Mouse (Mus musculus) MEL (cell line): Measurements from ENCODE around the gene Kcnk2. TPM values are rescaled to one million over a fixed set of nuclear protein-coding genes. Genes with fewer than 3 reads are reported as not detected.

Experiments
- DNase-seq: peaks from one replicate; pipeline ENCODE4 v3.0.0; 2011; ENCODE audit warnings: low read depth, low spot score
- H3K27ac ChIP-seq: 2 replicates; pipeline ENCODE4 v1.5.1; 2012; ENCODE audit warnings: low read depth, mild to moderate bottlenecking, control low read depth, low read length, moderate library complexity; ENCODE audit not compliant: control insufficient read depth
- H3K27me3 ChIP-seq, 2 experiments: fragments of 150-350 bp in 1 of 2; sonication (generic) in 1 of 2; 2 replicates each; pipeline ENCODE4 v1.6.1; 2012; ENCODE audit warnings: low read length in 2 of 2, mild to moderate bottlenecking in 2 of 2, improper control_type of control experiment in 1 of 2, moderate library complexity in 1 of 2; ENCODE audit not compliant: insufficient read depth in 2 of 2, control insufficient read depth in 1 of 2
- H3K36me3 ChIP-seq, 2 experiments: 2 replicates each; pipeline ENCODE4 v1.6.1; 2012 to 2014; ENCODE audit warnings: low read length in 2 of 2, improper control_type of control experiment in 1 of 2, inconsistent platforms in 1 of 2, mild to moderate bottlenecking in 1 of 2; ENCODE audit not compliant: insufficient read depth in 2 of 2, control insufficient read depth in 1 of 2
- H3K4me1 ChIP-seq, 2 experiments: fragments of 150-350 bp in 1 of 2; sonication (generic) in 1 of 2; 2 replicates each; pipeline ENCODE4 v1.6.1; 2012; ENCODE audit warnings: low read length in 2 of 2, improper control_type of control experiment in 1 of 2, mild to moderate bottlenecking in 1 of 2; ENCODE audit not compliant: insufficient read depth in 2 of 2, control insufficient read depth in 1 of 2
- H3K4me3 ChIP-seq, 2 experiments: fragments of 150-350 bp in 1 of 2; sonication (generic) in 1 of 2; 2 replicates each; pipeline ENCODE4 v1.5.1; 2012; ENCODE audit warnings: low read depth in 2 of 2, low read length in 2 of 2, mild to moderate bottlenecking in 2 of 2, moderate library complexity in 2 of 2, control low read depth in 1 of 2, improper control_type of control experiment in 1 of 2; ENCODE audit not compliant: control insufficient read depth in 1 of 2, insufficient read depth in 1 of 2
- H3K79me2 ChIP-seq: 2 replicates; pipeline ENCODE4 v1.6.1; 2012; ENCODE audit warnings: mild to moderate bottlenecking, low read length, moderate library complexity; ENCODE audit not compliant: control insufficient read depth, poor library complexity, insufficient read depth
- H3K9ac ChIP-seq: 2 replicates; pipeline ENCODE4 v1.6.1; 2012; ENCODE audit warnings: low read depth, mild to moderate bottlenecking, control low read depth, low read length, moderate library complexity; ENCODE audit not compliant: control insufficient read depth, poor library complexity, severe bottlenecking
- H3K9me3 ChIP-seq: fragments of 150-350 bp; sonication (generic); replicated peaks from 2 replicates; pipeline ENCODE4 v1.6.1; 2012; ENCODE audit warnings: mild to moderate bottlenecking, low read length, improper control_type of control experiment, moderate library complexity; ENCODE audit not compliant: insufficient read depth
- CTCF ChIP-seq, 3 experiments: IDR thresholded peaks in 2 of 3; conservative IDR thresholded peaks in 1 of 3; 2 replicates each; pipeline ENCODE4 v1.5.1; 2011 to 2012; ENCODE audit warnings: low read length in 3 of 3, low read depth in 2 of 3, mild to moderate bottlenecking in 2 of 3, improper control_type of control experiment in 1 of 3, inconsistent platforms in 1 of 3, mixed read lengths in 1 of 3, moderate library complexity in 1 of 3; ENCODE audit not compliant: control insufficient read depth in 1 of 3, insufficient read depth in 1 of 3, poor library complexity in 1 of 3, severe bottlenecking in 1 of 3
- EP300 ChIP-seq, 2 experiments: IDR thresholded peaks; 2 replicates each; pipeline ENCODE4 v1.6.1; 2011; ENCODE audit warnings: improper control_type of control experiment in 2 of 2, low read length in 2 of 2, low read depth in 1 of 2, mild to moderate bottlenecking in 1 of 2
- JUND ChIP-seq: IDR thresholded peaks from 2 replicates; pipeline ENCODE4 v1.6.1; 2011; ENCODE audit warnings: low read depth, mild to moderate bottlenecking, improper control_type of control experiment, low read length
- MAX ChIP-seq: IDR thresholded peaks from 2 replicates; pipeline ENCODE4 v1.6.1; 2011; ENCODE audit warnings: low read length, improper control_type of control experiment
- MAZ ChIP-seq: IDR thresholded peaks from 2 replicates; pipeline ENCODE4 v1.6.1; 2012; ENCODE audit warnings: low read depth, mild to moderate bottlenecking, inconsistent platforms, low read length, improper control_type of control experiment
- NRF1 ChIP-seq: IDR thresholded peaks from 2 replicates; pipeline ENCODE4 v1.6.1; 2014; ENCODE audit warnings: low read depth, mild to moderate bottlenecking, inconsistent platforms, low read length, improper control_type of control experiment, moderate library complexity; ENCODE audit not compliant: poor library complexity, insufficient read depth, severe bottlenecking
- POLR2AphosphoS2 ChIP-seq: IDR thresholded peaks from 2 replicates; pipeline ENCODE4 v1.6.1; 2011; ENCODE audit warnings: low read length, improper control_type of control experiment
- SIN3A ChIP-seq: IDR thresholded peaks from 2 replicates; pipeline ENCODE4 v1.6.1; 2012; ENCODE audit warnings: low read length, improper control_type of control experiment, inconsistent platforms
- TBP ChIP-seq: IDR thresholded peaks from 2 replicates; pipeline ENCODE4 v1.8.0; 2011; ENCODE audit warnings: low read depth, low read length, improper control_type of control experiment
- TCF12 ChIP-seq: IDR thresholded peaks from 2 replicates; pipeline ENCODE4 v1.6.1; 2014; ENCODE audit warnings: low read depth, mild to moderate bottlenecking, inconsistent platforms, low read length, improper control_type of control experiment, moderate library complexity
- UBTF ChIP-seq: IDR thresholded peaks from 2 replicates; pipeline ENCODE4 v1.6.1; 2012; ENCODE audit warnings: low read depth, mild to moderate bottlenecking, inconsistent platforms, low read length, improper control_type of control experiment, moderate library complexity, borderline replicate concordance; ENCODE audit not compliant: insufficient read depth
- USF1 ChIP-seq: IDR thresholded peaks from 2 replicates; pipeline ENCODE4 v1.6.1; 2014; ENCODE audit warnings: low read depth, mild to moderate bottlenecking, inconsistent platforms, low read length, improper control_type of control experiment, moderate library complexity
- ZC3H11A ChIP-seq: IDR thresholded peaks from 2 replicates; pipeline ENCODE4 v1.6.1; 2012; ENCODE audit warnings: low read depth, mild to moderate bottlenecking, inconsistent platforms, low read length, improper control_type of control experiment
- ZKSCAN1 ChIP-seq: IDR thresholded peaks from 2 replicates; pipeline ENCODE4 v1.6.1; 2012; ENCODE audit warnings: low read depth, mild to moderate bottlenecking, inconsistent platforms, low read length, improper control_type of control experiment, moderate library complexity
- ZNF384 ChIP-seq: IDR thresholded peaks from 2 replicates; pipeline ENCODE4 v1.6.1; 2012; ENCODE audit warnings: low read depth, mild to moderate bottlenecking, inconsistent platforms, low read length, improper control_type of control experiment
- polyA plus RNA-seq, 2 experiments: library from polyadenylated mRNA; stranded (reverse) in 1 of 2; unstranded in 1 of 2; fragments of >175 nt in 1 of 2; fragments of >200 nt in 1 of 2; gene quantifications; 2 replicates each; pipeline versions ENCODE4 v1.2.1 to v1.2.4; 2012; ENCODE audit warnings: low replicate concordance in 2 of 2, low read depth in 1 of 2; ENCODE audit not compliant: insufficient read length in 2 of 2, insufficient read depth in 1 of 2, missing spikeins in 1 of 2
- total RNA-seq: library from RNA; depleted of rRNA; stranded (reverse); fragments of 300-350 nt; gene quantifications from 2 replicates; pipeline ENCODE4 v1.2.3, GENCODE M21; 2012

The Kcnk2 gene
- total and polyA plus RNA-seq, 3 experiments = not detected

DNA sequence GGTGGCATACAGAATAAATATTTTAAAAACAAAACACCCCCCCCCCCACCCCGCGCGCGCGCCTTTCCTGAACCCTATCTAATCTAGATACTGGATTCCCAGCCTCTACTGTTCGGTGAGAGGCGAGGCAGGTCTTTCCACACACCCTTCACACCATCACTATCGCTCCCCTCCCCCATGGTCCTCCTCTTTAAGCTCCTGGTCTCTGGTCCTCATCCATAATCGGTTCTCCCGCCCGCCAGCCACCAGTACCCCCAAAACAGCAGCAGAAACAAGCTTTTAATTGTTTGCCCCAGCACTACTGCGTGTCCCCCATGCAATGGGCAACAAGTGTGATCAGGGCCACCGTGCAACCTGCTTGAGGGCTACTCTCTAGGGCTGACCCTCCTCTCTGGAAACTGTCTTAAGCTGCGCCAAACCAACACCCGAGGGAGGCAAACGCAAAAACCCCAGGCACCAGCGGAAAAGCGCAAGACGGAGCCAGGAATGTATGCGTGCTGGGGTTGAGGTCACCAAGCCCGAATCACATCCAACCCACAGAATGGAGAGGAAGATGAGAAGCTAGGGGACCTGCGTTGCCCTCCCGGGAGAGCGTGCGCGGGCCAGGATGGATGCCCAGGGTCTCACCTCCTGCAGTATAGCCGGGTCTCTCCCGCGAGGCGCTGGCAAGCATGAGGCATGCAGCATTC lies 59.5 kb downstream of the Kcnk2 start:
- Histone ChIP-seq H3K36me3 (no peaks in the 10 kb centered on the region), H3K4me1 (no peaks in the 10 kb centered on the region), H3K9me3 (no peaks in the 10 kb centered on the region), H3K9ac (no peak overlapping the region), H3K79me2 (no peaks in the 10 kb centered on the region), H3K27ac (no peak overlapping the region)
- DNase-seq = no peak
- TF ChIP-seq UBTF (no peak), MAZ (no peak), SIN3A (no peak)
- TF ChIP-seq, all 39 proteins: peak for 0
- Histone ChIP-seq H3K27me3 (no peaks in the 10 kb centered on the region), H3K4me3 (no peak overlapping the region)

DNA sequence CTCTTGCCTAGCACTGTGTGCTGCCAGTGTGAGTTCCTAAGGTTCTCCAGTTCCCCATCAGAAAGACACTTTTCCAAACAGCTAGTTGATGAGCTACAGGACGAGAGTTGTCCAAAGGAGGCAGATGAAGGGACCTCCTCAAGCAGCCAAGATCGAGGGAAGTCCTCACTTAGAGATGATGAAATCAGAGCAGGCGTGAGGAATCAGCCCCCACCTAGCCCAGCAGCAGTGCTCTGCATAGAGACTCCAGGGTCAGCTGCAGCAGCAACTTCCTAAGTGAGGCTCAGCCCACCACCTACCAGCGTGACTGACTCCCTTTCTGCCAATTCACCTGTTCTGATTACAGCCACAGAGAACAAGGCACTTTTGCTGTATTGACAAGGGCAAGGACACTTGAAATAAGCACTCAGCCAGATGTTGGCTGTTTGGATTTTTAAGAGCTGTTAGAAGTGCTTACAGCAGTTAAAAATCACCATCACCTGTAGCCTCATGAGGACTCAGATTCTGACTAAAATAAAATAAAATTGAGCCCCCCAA lies 60.6 kb downstream of the Kcnk2 start:
- no peak overlapping the region for H3K9ac ChIP-seq
- no peaks in the 10 kb centered on the region for H3K79me2 ChIP-seq
- no peaks in the 10 kb centered on the region for H3K9me3 ChIP-seq
- no peak for DNase-seq
- H3K4me1 ChIP-seq = no peaks in the 10 kb centered on the region
- TF ChIP-seq TCF12 = no peak
- no peak for TF ChIP-seq NRF1
- TF ChIP-seq ZKSCAN1 = no peak
- no peak for TF ChIP-seq JUND
- no peak for TF ChIP-seq UBTF
- TF ChIP-seq POLR2AphosphoS2 = no peak
- TF ChIP-seq ZC3H11A = no peak
- no peak for TF ChIP-seq SIN3A
- TF ChIP-seq EP300 (IDR thresholded peaks at IDR 0.05; ENCODE audit: low read depth in 1 of 2, low read length in 2 of 2) = no peak
- H3K27me3 ChIP-seq = no peaks in the 10 kb centered on the region
- no peak overlapping the region for H3K4me3 ChIP-seq
- H3K36me3 ChIP-seq = no peaks in the 10 kb centered on the region
- H3K27ac ChIP-seq = no peak overlapping the region

DNA sequence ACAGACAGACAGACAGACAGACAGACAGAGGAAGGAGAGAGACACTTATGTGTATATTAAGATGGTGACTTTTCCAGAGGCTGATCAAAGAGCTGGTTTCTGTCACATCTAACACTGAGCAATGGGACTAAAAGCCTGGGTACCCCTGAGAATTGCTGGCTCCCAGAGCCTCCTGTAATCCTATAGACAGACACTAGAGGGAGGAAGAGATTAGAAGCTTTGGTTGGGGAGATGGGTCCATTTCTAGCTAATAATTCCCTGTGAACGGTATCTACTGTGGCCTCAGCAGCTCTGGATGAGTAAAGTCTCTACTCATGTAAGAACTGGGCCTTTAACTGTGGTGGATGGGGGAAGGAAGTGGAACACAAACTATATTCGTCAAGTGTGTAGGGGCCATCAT lies 86.2 kb downstream of the Kcnk2 start:
- DNase-seq = no peak
- no peak overlapping the region for H3K9ac ChIP-seq
- TF ChIP-seq MAX (no peak), ZKSCAN1 (no peak), CTCF (IDR thresholded peaks at IDR 0.05 in 2 of 3, conservative IDR thresholded peaks at IDR 0.05 in 1 of 3; ENCODE audit: control insufficient read depth in 1 of 3, insufficient read depth in 1 of 3, low read depth in 2 of 3, low read length in 3 of 3, poor library complexity in 1 of 3, severe bottlenecking in 1 of 3) (no peak), USF1 (no peak), JUND (no peak), TBP (no peak), ZNF384 (no peak)

More for the DNA sequence above, 86.2 kb downstream of the Kcnk2 start:
- no peak overlapping the region for H3K4me3 ChIP-seq
- H3K27ac ChIP-seq = no peak overlapping the region
- H3K27me3 ChIP-seq = no peaks in the 10 kb centered on the region
- no peaks in the 10 kb centered on the region for H3K79me2 ChIP-seq
- no peaks in the 10 kb centered on the region for H3K4me1 ChIP-seq
- no peaks in the 10 kb centered on the region for H3K36me3 ChIP-seq
- H3K9me3 ChIP-seq = no peaks in the 10 kb centered on the region
